Mouse (Mus musculus) MEL (cell line): Measurements from ENCODE around the gene C8a. TPM values are rescaled to one million over a fixed set of nuclear protein-coding genes. Genes with fewer than 3 reads are reported as not detected.

Source experiments
- DNase-seq: peaks from one replicate; pipeline ENCODE4 v3.0.0; 2011; ENCODE audit warnings: low read depth, low spot score
- H3K27ac ChIP-seq: 2 replicates; pipeline ENCODE4 v1.5.1; 2012; ENCODE audit warnings: low read depth, mild to moderate bottlenecking, control low read depth, low read length, moderate library complexity; ENCODE audit not compliant: control insufficient read depth
- H3K27me3 ChIP-seq, 2 experiments: fragments of 150-350 bp in 1 of 2; sonication (generic) in 1 of 2; 2 replicates each; pipeline ENCODE4 v1.6.1; 2012; ENCODE audit warnings: low read length in 2 of 2, mild to moderate bottlenecking in 2 of 2, improper control_type of control experiment in 1 of 2, moderate library complexity in 1 of 2; ENCODE audit not compliant: insufficient read depth in 2 of 2, control insufficient read depth in 1 of 2
- H3K36me3 ChIP-seq, 2 experiments: 2 replicates each; pipeline ENCODE4 v1.6.1; 2012 to 2014; ENCODE audit warnings: low read length in 2 of 2, improper control_type of control experiment in 1 of 2, inconsistent platforms in 1 of 2, mild to moderate bottlenecking in 1 of 2; ENCODE audit not compliant: insufficient read depth in 2 of 2, control insufficient read depth in 1 of 2
- H3K4me1 ChIP-seq, 2 experiments: fragments of 150-350 bp in 1 of 2; sonication (generic) in 1 of 2; 2 replicates each; pipeline ENCODE4 v1.6.1; 2012; ENCODE audit warnings: low read length in 2 of 2, improper control_type of control experiment in 1 of 2, mild to moderate bottlenecking in 1 of 2; ENCODE audit not compliant: insufficient read depth in 2 of 2, control insufficient read depth in 1 of 2
- H3K4me3 ChIP-seq, 2 experiments: fragments of 150-350 bp in 1 of 2; sonication (generic) in 1 of 2; 2 replicates each; pipeline ENCODE4 v1.5.1; 2012; ENCODE audit warnings: low read depth in 2 of 2, low read length in 2 of 2, mild to moderate bottlenecking in 2 of 2, moderate library complexity in 2 of 2, control low read depth in 1 of 2, improper control_type of control experiment in 1 of 2; ENCODE audit not compliant: control insufficient read depth in 1 of 2, insufficient read depth in 1 of 2
- H3K79me2 ChIP-seq: 2 replicates; pipeline ENCODE4 v1.6.1; 2012; ENCODE audit warnings: mild to moderate bottlenecking, low read length, moderate library complexity; ENCODE audit not compliant: control insufficient read depth, poor library complexity, insufficient read depth
- H3K9ac ChIP-seq: 2 replicates; pipeline ENCODE4 v1.6.1; 2012; ENCODE audit warnings: low read depth, mild to moderate bottlenecking, control low read depth, low read length, moderate library complexity; ENCODE audit not compliant: control insufficient read depth, poor library complexity, severe bottlenecking
- H3K9me3 ChIP-seq: fragments of 150-350 bp; sonication (generic); replicated peaks from 2 replicates; pipeline ENCODE4 v1.6.1; 2012; ENCODE audit warnings: mild to moderate bottlenecking, low read length, improper control_type of control experiment, moderate library complexity; ENCODE audit not compliant: insufficient read depth
- BHLHE40 ChIP-seq: IDR thresholded peaks from 2 replicates; pipeline ENCODE4 v1.6.1; 2012; ENCODE audit warnings: low read depth, mild to moderate bottlenecking, inconsistent platforms, low read length, improper control_type of control experiment, borderline replicate concordance
- CHD2 ChIP-seq: IDR thresholded peaks from 2 replicates; pipeline ENCODE4 v1.6.1; 2011; ENCODE audit warnings: low read length, improper control_type of control experiment
- CTCF ChIP-seq, 3 experiments: IDR thresholded peaks in 2 of 3; conservative IDR thresholded peaks in 1 of 3; 2 replicates each; pipeline ENCODE4 v1.5.1; 2011 to 2012; ENCODE audit warnings: low read length in 3 of 3, low read depth in 2 of 3, mild to moderate bottlenecking in 2 of 3, improper control_type of control experiment in 1 of 3, inconsistent platforms in 1 of 3, mixed read lengths in 1 of 3, moderate library complexity in 1 of 3; ENCODE audit not compliant: control insufficient read depth in 1 of 3, insufficient read depth in 1 of 3, poor library complexity in 1 of 3, severe bottlenecking in 1 of 3
- ELF1 ChIP-seq: IDR thresholded peaks from 2 replicates; pipeline ENCODE4 v1.6.1; 2014; ENCODE audit warnings: low read depth, mild to moderate bottlenecking, inconsistent platforms, low read length, improper control_type of control experiment, moderate library complexity
- GATA1 ChIP-seq: IDR thresholded peaks from 2 replicates; pipeline ENCODE4 v1.6.1; 2011; ENCODE audit warnings: low read depth, low read length, improper control_type of control experiment
- MAFK ChIP-seq: IDR thresholded peaks from 2 replicates; pipeline ENCODE4 v1.6.1; 2011; ENCODE audit warnings: low read depth, mild to moderate bottlenecking, low read length, improper control_type of control experiment, borderline replicate concordance
- MXI1 ChIP-seq: IDR thresholded peaks from 2 replicates; pipeline ENCODE4 v1.6.1; 2011; ENCODE audit warnings: mild to moderate bottlenecking, low read depth, low read length, improper control_type of control experiment
- MYB ChIP-seq: IDR thresholded peaks from 2 replicates; pipeline ENCODE4 v1.6.1; 2011; ENCODE audit warnings: mild to moderate bottlenecking, low read depth, low read length, improper control_type of control experiment
- NRF1 ChIP-seq: IDR thresholded peaks from 2 replicates; pipeline ENCODE4 v1.6.1; 2014; ENCODE audit warnings: low read depth, mild to moderate bottlenecking, inconsistent platforms, low read length, improper control_type of control experiment, moderate library complexity; ENCODE audit not compliant: poor library complexity, insufficient read depth, severe bottlenecking
- POLR2AphosphoS2 ChIP-seq: IDR thresholded peaks from 2 replicates; pipeline ENCODE4 v1.6.1; 2011; ENCODE audit warnings: low read length, improper control_type of control experiment
- RCOR1 ChIP-seq: IDR thresholded peaks from 2 replicates; pipeline ENCODE4 v1.6.1; 2012; ENCODE audit warnings: low read depth, mild to moderate bottlenecking, inconsistent platforms, low read length, improper control_type of control experiment
- SMC3 ChIP-seq: IDR thresholded peaks from 2 replicates; pipeline ENCODE4 v1.6.1; 2011; ENCODE audit warnings: low read depth, low read length, improper control_type of control experiment
- TAL1 ChIP-seq: IDR thresholded peaks from 2 replicates; pipeline ENCODE4 v1.6.1; 2012; ENCODE audit warnings: mild to moderate bottlenecking, inconsistent platforms, low read length, moderate library complexity, mixed read lengths
- USF1 ChIP-seq: IDR thresholded peaks from 2 replicates; pipeline ENCODE4 v1.6.1; 2014; ENCODE audit warnings: low read depth, mild to moderate bottlenecking, inconsistent platforms, low read length, improper control_type of control experiment, moderate library complexity
- USF2 ChIP-seq, 2 experiments: IDR thresholded peaks; 2 replicates each; pipeline ENCODE4 v1.6.1; 2011 to 2012; ENCODE audit warnings: improper control_type of control experiment in 2 of 2, low read length in 2 of 2, borderline replicate concordance in 1 of 2, inconsistent platforms in 1 of 2, low read depth in 1 of 2, mild to moderate bottlenecking in 1 of 2; ENCODE audit not compliant: insufficient read depth in 1 of 2
- ZC3H11A ChIP-seq: IDR thresholded peaks from 2 replicates; pipeline ENCODE4 v1.6.1; 2012; ENCODE audit warnings: low read depth, mild to moderate bottlenecking, inconsistent platforms, low read length, improper control_type of control experiment
- ZNF384 ChIP-seq: IDR thresholded peaks from 2 replicates; pipeline ENCODE4 v1.6.1; 2012; ENCODE audit warnings: low read depth, mild to moderate bottlenecking, inconsistent platforms, low read length, improper control_type of control experiment
- polyA plus RNA-seq, 2 experiments: library from polyadenylated mRNA; stranded (reverse) in 1 of 2; unstranded in 1 of 2; fragments of >175 nt in 1 of 2; fragments of >200 nt in 1 of 2; gene quantifications; 2 replicates each; pipeline versions ENCODE4 v1.2.1 to v1.2.4; 2012; ENCODE audit warnings: low replicate concordance in 2 of 2, low read depth in 1 of 2; ENCODE audit not compliant: insufficient read length in 2 of 2, insufficient read depth in 1 of 2, missing spikeins in 1 of 2
- total RNA-seq: library from RNA; depleted of rRNA; stranded (reverse); fragments of 300-350 nt; gene quantifications from 2 replicates; pipeline ENCODE4 v1.2.3, GENCODE M21; 2012

The C8a gene
- total and polyA plus RNA-seq, 3 experiments: not detected

DNA sequence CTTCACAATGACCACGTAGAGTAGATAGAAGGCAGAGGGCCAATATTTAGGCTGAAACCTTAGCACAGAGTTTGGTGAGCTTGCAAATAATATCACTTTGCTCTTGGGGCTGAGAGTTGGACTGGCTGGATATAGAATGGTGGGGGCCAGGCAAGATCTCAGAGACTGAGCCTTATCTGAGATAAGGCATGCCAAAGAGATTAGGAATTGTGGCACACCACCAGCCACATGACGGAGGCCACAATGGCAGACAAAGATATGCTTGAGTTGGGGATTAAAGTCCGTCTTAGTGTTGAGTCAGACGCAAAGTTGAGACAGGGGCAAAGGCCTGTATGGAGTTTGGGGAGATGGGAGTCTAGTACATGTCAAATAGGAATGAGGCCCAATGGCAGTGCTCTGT is 84.1 kb downstream of the C8a start:
- H3K9ac ChIP-seq: no peak overlapping the region
- H3K36me3 ChIP-seq: no peaks in the 10 kb centered on the region
- no peaks in the 10 kb centered on the region for H3K4me1 ChIP-seq
- H3K27ac ChIP-seq: no peak overlapping the region
- no peaks in the 10 kb centered on the region for H3K27me3 ChIP-seq
- H3K79me2 ChIP-seq: no peaks in the 10 kb centered on the region
- TF ChIP-seq RCOR1: no peak
- TF ChIP-seq CTCF (IDR thresholded peaks at IDR 0.05 in 2 of 3, conservative IDR thresholded peaks at IDR 0.05 in 1 of 3; ENCODE audit: control insufficient read depth in 1 of 3, insufficient read depth in 1 of 3, low read depth in 2 of 3, low read length in 3 of 3, poor library complexity in 1 of 3, severe bottlenecking in 1 of 3): no peak
- no peak for TF ChIP-seq SMC3
- no peak for TF ChIP-seq MYB
- TF ChIP-seq USF2 (IDR thresholded peaks at IDR 0.05; ENCODE audit: borderline replicate concordance in 1 of 2, insufficient read depth in 1 of 2, low read depth in 1 of 2, low read length in 2 of 2): no peak
- no peak for TF ChIP-seq NRF1
- TF ChIP-seq ZC3H11A: no peak
- H3K4me3 ChIP-seq: no peak overlapping the region
- no peak for DNase-seq
- no peaks in the 10 kb centered on the region for H3K9me3 ChIP-seq

DNA sequence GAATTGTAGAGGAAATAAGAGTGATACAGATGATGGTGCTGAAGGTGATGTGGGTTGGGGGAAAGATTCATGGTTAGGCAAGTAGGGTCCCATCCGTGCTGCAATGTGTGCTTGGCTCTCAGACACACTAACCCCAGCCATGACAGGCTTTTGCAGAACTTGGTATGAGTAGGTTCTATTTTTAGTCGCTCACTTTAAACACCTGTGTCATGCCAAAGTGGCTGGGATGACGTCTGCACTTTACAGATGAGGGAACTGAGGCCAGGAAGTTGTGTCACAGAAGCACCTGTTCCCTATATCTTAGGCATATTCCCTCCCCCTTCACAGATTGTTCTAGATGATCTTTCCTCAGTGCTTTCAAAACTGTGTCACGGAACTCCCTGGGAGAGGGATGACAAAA is 93.9 kb downstream of the C8a start:
- Histone ChIP-seq H3K9ac (no peak overlapping the region), H3K9me3 (no peaks in the 10 kb centered on the region), H3K4me3 (no peak overlapping the region), H3K79me2 (no peaks in the 10 kb centered on the region), H3K27ac (no peak overlapping the region), H3K36me3 (no peaks in the 10 kb centered on the region), H3K27me3 (no peaks in the 10 kb centered on the region), H3K4me1 (no peaks in the 10 kb centered on the region)
- DNase-seq: no peak
- no peak for TF ChIP-seq POLR2AphosphoS2
- no peak for TF ChIP-seq GATA1
- no peak for TF ChIP-seq MAFK
- no peak for TF ChIP-seq MXI1
- TF ChIP-seq CHD2: no peak
- no peak for TF ChIP-seq ZC3H11A
- TF ChIP-seq USF1: no peak
- no peak for TF ChIP-seq BHLHE40
- TF ChIP-seq ELF1: no peak
- TF ChIP-seq TAL1: no peak
- TF ChIP-seq ZNF384: no peak
